Mouse (Mus musculus) adrenal gland, adult 10 weeks (tissue): ENCODE measurements around the gene Zbtb11. TPM values are rescaled to one million over a fixed set of nuclear protein-coding genes. Genes with fewer than 3 reads are reported as not detected.

ENCODE experiments used
- polyA plus RNA-seq: library from polyadenylated mRNA; stranded (reverse); fragments of 350-450 nt; fragmentation: Illumina TruSeq; extraction: RNeasy Lipid Tissue Mini Kit (QIAGEN cat#74804); gene quantifications from one replicate; pipeline ENCODE4 v1.2.3, GENCODE M21; 2014; ENCODE audit warnings: low read depth, low replicate concordance

Zbtb11 gene
- polyA plus RNA-seq: 43.8 TPM

DNA sequence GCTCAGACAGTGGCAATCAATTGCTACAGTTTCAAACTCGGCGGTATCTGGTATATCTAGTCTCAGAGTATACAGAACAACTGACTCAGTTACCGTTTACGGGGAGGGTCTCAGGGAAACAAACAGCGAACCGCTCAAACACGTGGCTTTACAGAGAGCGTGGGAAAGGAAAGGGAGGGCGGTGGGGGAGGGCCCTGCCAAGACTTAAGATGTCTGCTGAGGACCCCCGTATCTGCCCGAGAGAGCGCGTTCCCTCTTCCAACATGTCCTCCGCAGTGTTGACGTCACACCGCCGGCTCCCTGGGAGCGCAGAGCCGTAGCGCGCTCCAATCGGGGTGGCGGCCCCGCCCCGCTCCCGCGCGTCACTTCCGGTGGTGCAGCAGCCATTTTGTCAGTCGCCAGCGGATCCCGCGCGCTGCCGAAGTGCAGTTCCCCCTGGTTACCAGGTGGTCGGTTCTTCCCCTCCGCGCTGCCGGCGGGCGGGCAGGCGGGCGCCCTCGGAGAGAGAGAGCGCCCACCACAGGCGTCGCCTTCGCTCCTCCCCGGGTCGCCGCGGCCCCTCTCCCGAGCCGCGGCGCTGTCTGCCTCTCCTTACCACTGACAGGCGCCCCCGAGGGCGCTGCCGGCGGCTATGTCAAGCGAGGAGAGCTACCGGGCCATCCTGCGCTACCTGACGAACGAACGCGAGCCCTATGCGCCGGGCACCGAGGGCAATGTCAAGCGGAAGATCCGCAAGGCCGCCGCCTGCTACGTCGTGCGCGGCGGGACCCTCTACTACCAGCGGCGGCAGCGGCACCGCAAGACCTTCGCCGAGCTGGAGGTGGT, at the start of gene Zbtb11:
Zbtb11 (plus strand) TSS at position 453 of the 825 bp plus-strand sequence.

DNA sequence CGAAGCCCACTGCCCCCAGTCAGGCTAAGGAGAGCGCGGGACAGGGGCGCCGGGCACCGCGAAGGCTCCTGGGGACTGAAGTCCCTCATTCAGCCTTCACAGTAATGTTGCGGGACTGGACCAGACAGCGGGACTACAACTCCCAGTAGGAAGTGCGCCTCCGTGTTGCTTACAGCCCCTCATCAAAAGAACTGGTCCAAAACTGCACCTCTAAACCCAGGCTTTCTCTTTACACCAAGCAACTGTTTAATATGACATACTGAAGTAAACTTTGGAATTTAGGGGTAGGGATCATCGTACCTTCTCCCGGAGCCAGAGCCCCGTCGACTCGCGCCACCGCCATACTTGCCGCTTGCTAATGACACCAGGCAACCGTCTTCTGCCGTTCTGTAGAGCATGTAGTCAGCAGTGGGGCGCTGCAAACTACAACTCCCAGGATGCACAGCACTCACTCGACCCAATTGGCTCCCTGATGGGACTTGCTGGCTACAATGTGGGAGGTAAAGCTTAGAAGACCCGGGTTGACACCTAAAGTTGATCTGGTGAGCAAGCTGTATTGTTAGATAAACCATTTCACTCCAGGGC, 39.1 kb upstream of the Zbtb11 start, which contains the start of gene Cep97:
Cep97 (minus strand) TSS at position 403 of the 585 bp plus-strand sequence.

DNA sequence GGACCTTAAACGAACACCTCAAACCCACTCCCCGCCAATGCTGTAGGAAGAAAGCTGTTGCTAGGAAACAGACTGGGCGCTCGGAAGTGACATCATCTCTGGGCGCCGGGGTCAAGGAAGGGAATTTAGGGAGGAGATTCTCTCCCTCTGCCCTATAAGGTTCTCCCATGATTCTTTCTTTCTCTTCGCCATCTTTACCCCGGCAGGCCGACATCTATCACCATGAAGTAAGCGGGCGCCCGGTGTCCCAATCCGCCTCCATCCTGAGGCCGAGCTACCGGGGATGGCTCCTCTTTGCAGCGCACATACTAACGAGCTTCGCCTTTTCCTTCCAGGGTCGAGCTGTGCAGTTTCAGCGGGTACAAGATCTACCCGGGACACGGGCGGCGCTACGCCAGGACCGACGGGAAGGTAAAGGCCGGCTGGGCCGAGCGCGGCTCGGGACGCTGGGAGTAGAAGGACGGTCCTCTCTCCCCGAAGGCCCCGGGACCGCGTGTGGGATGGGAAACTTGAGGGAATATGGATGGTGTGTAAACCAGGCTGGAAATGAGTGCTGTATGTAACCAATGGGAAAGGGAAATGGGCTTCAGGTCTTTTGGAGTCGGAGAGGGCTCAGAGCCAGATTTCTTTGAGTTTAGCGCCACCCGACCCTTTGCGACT, 7.3 kb upstream of the Zbtb11 start, which contains the start of gene Rpl24:
Rpl24 (plus strand) TSS at position 64 of the 660 bp plus-strand sequence.

DNA sequence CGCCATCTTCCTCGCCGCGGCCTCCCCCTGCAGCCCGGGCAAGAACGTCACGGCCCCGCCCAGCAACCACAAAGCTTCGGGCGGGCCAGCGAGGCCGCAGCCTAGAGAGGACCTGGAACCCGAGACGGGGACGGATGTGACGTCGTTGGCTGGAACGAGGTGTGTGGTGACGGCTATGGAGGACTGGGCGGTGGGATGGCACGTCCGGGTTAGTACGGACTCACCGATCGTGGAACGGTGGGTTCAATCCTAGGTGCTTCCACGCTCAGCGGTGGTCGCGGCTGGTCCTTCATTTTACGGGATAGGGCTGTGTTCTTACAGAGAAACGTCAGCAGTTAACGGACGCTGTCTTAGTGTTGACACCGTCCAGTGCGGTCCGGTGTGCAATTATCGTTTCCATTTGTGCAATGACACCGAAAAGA, 56.0 kb downstream of the Zbtb11 start, which contains the start of gene Pcnp:
Pcnp (minus strand) TSS at position 79 of the 422 bp plus-strand sequence.

DNA sequence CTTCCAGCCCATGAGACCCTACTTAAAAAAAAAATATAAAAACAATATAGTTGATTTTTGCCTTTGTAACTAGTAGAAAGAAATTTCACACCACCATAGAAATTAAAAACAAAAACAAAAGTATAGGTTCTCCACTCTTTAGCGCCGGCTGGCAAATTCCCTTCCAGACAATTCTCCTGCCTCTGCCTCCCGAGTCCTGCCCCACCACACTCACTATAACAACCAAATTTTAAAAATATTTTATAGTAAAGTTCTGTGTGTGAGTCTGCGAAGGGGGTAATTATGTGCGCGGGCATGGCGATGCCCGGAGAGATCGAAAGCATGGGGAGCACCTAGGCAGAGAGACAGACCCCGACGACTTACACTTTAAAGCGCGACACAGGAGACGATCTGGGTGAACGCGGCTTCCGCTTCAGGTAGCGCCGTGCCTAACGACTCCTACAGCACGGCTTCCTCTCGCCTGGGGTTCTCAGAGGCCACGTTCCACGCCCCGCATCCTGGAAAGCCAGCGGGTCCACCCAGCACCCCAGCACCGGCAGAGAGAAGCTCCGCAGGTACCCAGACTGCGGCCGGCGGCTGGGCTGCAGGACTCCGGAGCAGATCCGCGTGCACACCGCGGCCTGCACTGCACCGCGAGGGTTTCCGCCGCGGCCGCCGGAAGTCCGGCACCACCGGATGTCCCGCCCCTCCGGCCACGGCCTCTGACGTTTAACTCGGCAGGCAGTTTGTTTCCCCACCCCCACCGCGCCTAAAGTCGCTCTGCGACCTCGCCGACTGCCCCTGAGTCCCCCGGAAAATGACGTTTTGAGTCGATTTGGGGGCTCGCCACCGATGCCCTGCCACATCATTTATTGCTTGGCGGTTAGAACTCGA, 63.7 kb downstream of the Zbtb11 start, which contains the start of gene Trmt10c:
Trmt10c (minus strand) TSS at position 682 of the 873 bp plus-strand sequence.

DNA sequence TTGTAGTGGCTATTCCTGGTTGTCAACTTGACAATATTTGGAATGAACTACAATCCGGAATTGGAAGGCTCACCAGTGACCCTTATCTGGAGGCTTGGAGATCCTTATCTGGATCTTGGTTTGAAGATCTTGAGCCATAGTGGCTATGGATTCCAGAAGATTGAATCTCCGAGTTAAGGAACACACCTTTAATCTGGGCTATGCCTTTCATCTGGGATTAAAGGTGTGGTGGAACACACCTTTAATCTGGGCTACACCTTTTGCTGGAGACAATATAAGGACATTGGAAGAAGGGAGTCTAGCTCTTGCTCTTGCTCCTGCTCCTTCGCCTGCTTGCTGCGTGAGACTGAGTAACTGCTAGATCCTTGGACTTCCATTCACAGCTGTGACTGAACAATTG, 74.4 kb downstream of the Zbtb11 start, which contains the start of gene Senp7:
Senp7 (plus strand) TSS at position 301 of the 400 bp plus-strand sequence.

Other genes starting within 250 kb of the Zbtb11 start
- gene Nfkbiz, start 135.0 kb upstream of the Zbtb11 start, polyA plus RNA-seq: 5.0 TPM
- gene Nxpe3, start 78.6 kb upstream of the Zbtb11 start, polyA plus RNA-seq: 2.5 TPM
- gene Cep97, start 39.0 kb upstream of the Zbtb11 start, polyA plus RNA-seq: 12.1 TPM
- gene Rpl24, start 7.6 kb upstream of the Zbtb11 start, polyA plus RNA-seq: 332 TPM
- gene Pcnp, start 55.9 kb downstream of the Zbtb11 start, polyA plus RNA-seq: 420 TPM
- gene Trmt10c, start 63.9 kb downstream of the Zbtb11 start, polyA plus RNA-seq: 92.3 TPM
- 34.6 TPM for gene Senp7, start 74.5 kb downstream of the Zbtb11 start, polyA plus RNA-seq
- gene Impg2, start 230.4 kb downstream of the Zbtb11 start, polyA plus RNA-seq: 1.1 TPM